Mouse (Mus musculus): ENCODE results near the gene Cpxcr1. TPM values are rescaled to one million over a fixed set of nuclear protein-coding genes. Genes with fewer than 3 reads are reported as not detected.

Cpxcr1 gene
- polyA plus RNA-seq (2011; ENCODE audit: insufficient read depth, insufficient read length, low replicate concordance, missing spikeins) = not detected in 2 replicates

DNA sequence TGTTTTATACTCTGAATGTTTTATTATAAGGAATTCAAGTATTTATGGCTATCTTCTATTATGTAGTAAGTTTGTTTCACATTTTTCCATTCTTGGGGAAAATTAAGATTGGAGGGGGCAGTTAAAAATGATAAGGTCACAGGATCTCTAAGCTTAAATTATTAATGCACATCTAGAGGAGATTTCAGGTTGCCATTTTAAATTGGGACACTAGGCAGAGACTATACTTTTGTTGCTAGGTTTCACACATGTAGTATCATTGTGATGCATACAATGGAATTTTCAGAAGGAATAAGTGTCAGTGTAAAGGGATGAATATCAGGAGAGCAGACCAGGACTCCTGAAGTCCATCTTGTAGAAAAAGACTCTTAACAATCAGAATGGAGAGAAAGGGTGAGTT lies at the start of gene Cpxcr1:
Gene Cpxcr1 (plus strand): TSS at position 301 of the 400 bp plus-strand sequence.
- Histone ChIP-seq H3K4me3 (replicated peaks; ENCODE audit: control insufficient read depth, low read depth, low read length) (no peak within 1 kb of the TSS), H3K4me1 (ENCODE audit: control insufficient read depth, insufficient read depth, low read length) (no peaks in the 10 kb centered on the region), H3K27ac (ENCODE audit: control insufficient read depth, insufficient read depth, low read depth, low read length, poor library complexity) (no peak within 1 kb of the TSS)
- no peak for TF ChIP-seq CTCF (IDR thresholded peaks at IDR 0.05; ENCODE audit: control insufficient read depth, insufficient read depth, low read length)
- no peak for TF ChIP-seq POLR2A (IDR thresholded peaks at IDR 0.05; ENCODE audit: borderline replicate concordance, control insufficient read depth, low read depth, low read length)

Other genes starting within 250 kb of the Cpxcr1 start
- gene H2afb2, start 232.2 kb downstream of the Cpxcr1 start, polyA plus RNA-seq (2011; ENCODE audit: insufficient read depth, insufficient read length, low replicate concordance, missing spikeins) = not detected in 2 replicates

All from bone marrow, adult 2 months (tissue).